ENCODE assay signal across 9 mouse cellular contexts in genomic region chr4:32889246-32889645, GRCm38 (mm10).
DNase-seq lines count a peak whose midpoint lies in the region; ATAC-seq lines count a peak whose summit lies in the region.
"Had no signal": no experiment of that assay in that cellular context is flagged by ENCODE, and none has a peak within 500 bp of the region (broad histone marks: within the 10 kb centered on the region; RNA-seq: fewer than 3 reads in every experiment).

No protein-coding gene starts in this region.

- whole genome bisulfite sequencing in hindbrain, embryonic 10.5 days: 74% methylated on average over 11 of the region's 11 CpGs
- 71% methylated on average over 11 of the region's 11 CpGs for WGBS in midbrain, embryonic 11.5 days

- ATAC-seq in frontal cortex, adult (ENCODE audit: low TSS enrichment): peak; percentile 87
- peak; percentile 33; the same call in 1 of the 2 replicates for ATAC-seq in midbrain, embryonic 11.5 days (ENCODE audit: low FRiP score)

- DNase-seq in frontal cortex, postnatal 25 days (ENCODE audit: low spot score in 2 of 2): no peak
- DNase-seq in frontal cortex, postnatal 36 days (ENCODE audit: low spot score in 2 of 2): peak; percentile 38 to 40
- DNase-seq in hindbrain, embryonic 10.5 days (ENCODE audit: low spot score): no peak
- peak; percentile 56 to 70 for DNase-seq in kidney, postnatal 4 days
- no peak for DNase-seq in midbrain, embryonic 11.5 days (ENCODE audit: low spot score, missing footprints)
- peak; percentile 42 for DNase-seq in testis, postnatal 10 days (ENCODE audit: low spot score)

- no peak overlapping the region for H3K9ac ChIP-seq in midbrain, embryonic 11.5 days (ENCODE audit: low read length)

- 0 out of 2 replicates have a peak overlapping the region, but pooled peaks have one; percentile 29 for H3K27ac ChIP-seq in brown adipose tissue, adult 24 weeks (replicated peaks; ENCODE audit: low read depth, low read length)
- peak overlapping the region; percentile 41; the same call in 1 of the 2 replicates for H3K27ac ChIP-seq in hindbrain, embryonic 10.5 days
- H3K27ac ChIP-seq in midbrain, embryonic 11.5 days (ENCODE audit: low read depth, low read length): peak overlapping the region; percentile 25; the same call in 1 of the 2 replicates

- H3K9me3 ChIP-seq in hindbrain, embryonic 10.5 days: peaks cover 10% of the 10 kb centered on the region
- no peaks in the 10 kb centered on the region for H3K9me3 ChIP-seq in midbrain, embryonic 11.5 days (ENCODE audit: control insufficient read depth, low read length)

- H3K4me2 ChIP-seq in midbrain, embryonic 11.5 days: no peak overlapping the region

- H3K36me3 ChIP-seq in hindbrain, embryonic 10.5 days: peaks cover 15% of the 10 kb centered on the region
- H3K36me3 ChIP-seq in midbrain, embryonic 11.5 days (ENCODE audit: control insufficient read depth, insufficient read depth, low read length): no peaks in the 10 kb centered on the region

- 0 out of 2 replicates have a peak, but pooled peaks cover 2% of the 10 kb centered on the region for H3K4me1 ChIP-seq in brown adipose tissue, adult 24 weeks (ENCODE audit: control insufficient read depth, insufficient read depth, insufficient read length, low read length)
- peaks cover 24% of the 10 kb centered on the region for H3K4me1 ChIP-seq in hindbrain, embryonic 10.5 days (replicated peaks)
- no peaks in the 10 kb centered on the region for H3K4me1 ChIP-seq in midbrain, embryonic 11.5 days (ENCODE audit: control insufficient read depth, insufficient read depth, low read length)

- H3K4me3 ChIP-seq in brown adipose tissue, adult 24 weeks (ENCODE audit: insufficient read depth, low read depth, low read length): no peak overlapping the region
- H3K4me3 ChIP-seq in hindbrain, embryonic 10.5 days: no peak overlapping the region
- H3K4me3 ChIP-seq in midbrain, embryonic 11.5 days (ENCODE audit: low read depth, low read length): no peak overlapping the region
- H3K4me3 ChIP-seq: megakaryocyte, embryonic 14.5 days had no signal

- H3K27me3 ChIP-seq in hindbrain, embryonic 10.5 days (ENCODE audit: insufficient read depth, poor library complexity, severe bottlenecking): no peaks in the 10 kb centered on the region
- no peaks in the 10 kb centered on the region for H3K27me3 ChIP-seq in midbrain, embryonic 11.5 days (ENCODE audit: control insufficient read depth, insufficient read depth, low read length)

Comparison
In these comparisons a context has a peak if more than half of its experiments do, and no peak if none do; other contexts are left out.
1. DNase-seq: peak in frontal cortex, postnatal 36 days (2 of 2), kidney, postnatal 4 days (2 of 2) and testis, postnatal 10 days (single experiment); none in frontal cortex, postnatal 25 days (0 of 2), hindbrain, embryonic 10.5 days (single experiment) and midbrain, embryonic 11.5 days (single experiment).
2. Peak in every context shown above with its lines, with median percentiles within 50 percentile points of each other: H3K27ac ChIP-seq.